Mouse (Mus musculus): ENCODE measurements at regions not wholly inside any gene's neighbourhood (a gene's known extent, or its start where the extent isn't known, plus 50 kb on each side); places are given as distances from the start of the nearest gene placed in this dataset.

DNA sequence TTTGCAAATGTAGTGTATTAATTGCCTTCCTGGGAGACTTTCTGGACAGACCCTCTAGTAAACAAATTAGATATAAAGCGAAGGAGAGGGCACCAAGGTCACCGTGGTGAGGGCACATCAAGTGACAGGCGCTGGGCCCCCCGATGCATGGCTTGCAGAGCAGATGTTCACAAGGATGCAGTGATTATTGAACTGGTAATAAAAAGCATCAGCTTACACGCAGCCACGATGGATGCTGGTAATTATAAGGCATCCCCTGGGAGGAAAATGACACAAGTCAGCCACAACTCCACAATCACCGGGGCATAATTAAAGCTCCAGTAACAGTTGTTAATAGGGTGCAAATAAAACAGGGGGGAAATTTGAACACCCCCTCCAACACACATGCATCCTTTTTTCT, 217.5 kb upstream of the Dph6 start:
- TF ChIP-seq CTCF (IDR thresholded peaks at IDR 0.05; ENCODE audit: low read depth, low read length) (no peak), POLR2A (IDR thresholded peaks at IDR 0.05; ENCODE audit: borderline replicate concordance, low read depth, low read length) (no peak)
